Mouse (Mus musculus): ENCODE measurements around the gene Sema6d. TPM values are rescaled to one million over a fixed set of nuclear protein-coding genes. Genes with fewer than 3 reads are reported as not detected.

Gene Sema6d
- total and polyA plus RNA-seq, 3 experiments = 0.05 TPM; not detected in 2

DNA sequence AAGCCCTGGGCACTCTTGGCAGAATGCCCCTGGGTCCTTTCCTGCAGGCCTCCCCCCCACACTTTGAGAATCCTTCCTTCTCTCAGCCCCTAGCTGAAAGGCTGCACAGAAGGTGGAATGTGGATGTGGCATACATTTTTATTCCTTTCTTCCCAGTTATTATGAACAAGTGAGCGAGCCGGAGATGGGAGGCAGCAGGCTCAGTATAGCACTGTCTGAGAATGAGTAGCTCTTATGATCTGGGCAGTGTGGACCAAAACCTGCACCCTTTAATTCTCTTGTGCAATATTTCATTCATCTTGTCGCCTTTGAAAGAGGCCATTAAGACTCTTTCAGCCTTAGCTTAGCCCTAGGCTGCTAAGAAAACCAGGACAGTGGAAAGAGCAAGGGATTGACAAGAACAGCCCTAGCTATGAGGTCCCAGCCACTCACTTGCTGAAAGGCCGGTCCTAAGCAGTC lies 87.0 kb downstream of the Sema6d start:
- Histone ChIP-seq H3K4me3 (ENCODE audit: low read depth, low read length) (no peak overlapping the region), H3K9me3 (replicated peaks) (peaks cover 16% of the 10 kb centered on the region), H3K27me3 (ENCODE audit: insufficient read depth, low read length) (no peaks in the 10 kb centered on the region), H3K36me3 (replicated peaks) (no peaks in the 10 kb centered on the region), H3K4me1 (ENCODE audit: insufficient read depth, low read depth, low read length) (no peaks in the 10 kb centered on the region)
- DNase-seq (ENCODE audit: low spot score) (no peak), ATAC-seq (ENCODE audit: extremely low read depth, insufficient number of reproducible peaks, low FRiP score, poor library complexity, severe bottlenecking) (no peak)
- no peak for TF ChIP-seq GATA1 (IDR thresholded peaks at IDR 0.05; ENCODE audit: borderline replicate concordance, low read length)
- TF ChIP-seq TAL1 (conservative IDR thresholded peaks at IDR 0.05; ENCODE audit: low read depth, low read length) = no peak
- TF ChIP-seq POLR2AphosphoS5 (IDR thresholded peaks at IDR 0.05; ENCODE audit: insufficient replicate concordance, low read depth, low read length) = no peak
- no peak for TF ChIP-seq CTCF (IDR thresholded peaks at IDR 0.05; ENCODE audit: low read depth, low read length)
- no peak for TF ChIP-seq GATA2 (IDR thresholded peaks at IDR 0.05; ENCODE audit: borderline replicate concordance, low read depth, low read length)

DNA sequence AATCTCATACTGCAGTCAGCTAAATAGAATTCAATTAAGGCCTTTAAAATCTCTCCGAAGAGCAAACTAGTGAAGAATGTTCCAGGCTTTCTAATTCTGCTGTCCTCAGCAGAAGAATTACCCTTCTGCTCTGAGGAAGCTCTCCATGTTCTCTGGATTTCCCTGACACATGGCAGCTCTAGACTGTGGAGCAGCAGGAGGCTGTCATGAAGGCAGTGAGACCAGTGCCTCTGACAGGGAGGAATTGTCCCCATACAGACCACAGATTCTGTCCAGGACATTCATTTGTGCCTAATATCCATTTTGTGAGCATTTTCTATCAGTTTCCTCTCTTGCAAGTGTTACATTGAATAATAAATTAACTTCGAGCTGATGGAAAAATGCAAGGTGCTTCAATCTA lies 99.5 kb downstream of the Sema6d start:
- ATAC-seq (ENCODE audit: extremely low read depth, insufficient number of reproducible peaks, low FRiP score, poor library complexity, severe bottlenecking) = no peak
- no peaks in the 10 kb centered on the region for H3K4me1 ChIP-seq (ENCODE audit: insufficient read depth, low read depth, low read length)
- no peak overlapping the region for H3K4me3 ChIP-seq (ENCODE audit: low read depth, low read length)
- no peaks in the 10 kb centered on the region for H3K27me3 ChIP-seq (ENCODE audit: insufficient read depth, low read length)
- DNase-seq (ENCODE audit: low spot score) = no peak
- H3K36me3 ChIP-seq (replicated peaks) = no peaks in the 10 kb centered on the region
- TF ChIP-seq POLR2AphosphoS5 (IDR thresholded peaks at IDR 0.05; ENCODE audit: insufficient replicate concordance, low read depth, low read length) (no peak), CTCF (IDR thresholded peaks at IDR 0.05; ENCODE audit: low read depth, low read length) (no peak), TAL1 (conservative IDR thresholded peaks at IDR 0.05; ENCODE audit: low read depth, low read length) (no peak), GATA2 (IDR thresholded peaks at IDR 0.05; ENCODE audit: borderline replicate concordance, low read depth, low read length) (no peak), GATA1 (IDR thresholded peaks at IDR 0.05; ENCODE audit: borderline replicate concordance, low read length) (no peak)
- H3K9me3 ChIP-seq (replicated peaks) = peaks cover 11% of the 10 kb centered on the region

DNA sequence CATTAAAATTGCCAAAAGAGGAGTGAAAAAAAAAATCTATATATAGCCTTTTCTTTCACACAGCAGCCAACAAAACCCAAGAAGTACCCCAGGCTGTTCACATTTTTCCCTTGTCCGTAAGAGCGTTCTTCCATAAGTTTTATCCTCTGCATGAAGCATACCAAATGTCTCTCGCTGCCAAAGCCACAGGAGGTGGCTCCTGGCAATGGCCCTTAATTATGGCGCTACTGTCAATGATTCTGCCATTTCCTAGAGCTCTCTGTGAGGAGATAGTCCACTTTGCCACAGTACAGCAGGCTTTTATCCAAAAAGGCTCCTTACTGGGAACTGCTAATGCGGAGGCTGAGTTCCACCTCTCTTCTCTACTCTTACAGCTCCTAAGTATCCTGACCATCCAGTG lies 104.3 kb downstream of the Sema6d start:
- Histone ChIP-seq H3K4me1 (ENCODE audit: insufficient read depth, low read depth, low read length) (no peaks in the 10 kb centered on the region), H3K9me3 (replicated peaks) (peaks cover 8% of the 10 kb centered on the region), H3K4me3 (ENCODE audit: low read depth, low read length) (no peak overlapping the region), H3K27me3 (ENCODE audit: insufficient read depth, low read length) (no peaks in the 10 kb centered on the region), H3K36me3 (replicated peaks) (no peaks in the 10 kb centered on the region)
- TF ChIP-seq TAL1 (conservative IDR thresholded peaks at IDR 0.05; ENCODE audit: low read depth, low read length) = no peak
- TF ChIP-seq GATA1 (IDR thresholded peaks at IDR 0.05; ENCODE audit: borderline replicate concordance, low read length) = no peak
- TF ChIP-seq POLR2AphosphoS5 (IDR thresholded peaks at IDR 0.05; ENCODE audit: insufficient replicate concordance, low read depth, low read length) = no peak
- TF ChIP-seq CTCF (IDR thresholded peaks at IDR 0.05; ENCODE audit: low read depth, low read length) = no peak
- no peak for TF ChIP-seq GATA2 (IDR thresholded peaks at IDR 0.05; ENCODE audit: borderline replicate concordance, low read depth, low read length)
- DNase-seq (ENCODE audit: low spot score) = no peak
- no peak for ATAC-seq (ENCODE audit: extremely low read depth, insufficient number of reproducible peaks, low FRiP score, poor library complexity, severe bottlenecking)

DNA sequence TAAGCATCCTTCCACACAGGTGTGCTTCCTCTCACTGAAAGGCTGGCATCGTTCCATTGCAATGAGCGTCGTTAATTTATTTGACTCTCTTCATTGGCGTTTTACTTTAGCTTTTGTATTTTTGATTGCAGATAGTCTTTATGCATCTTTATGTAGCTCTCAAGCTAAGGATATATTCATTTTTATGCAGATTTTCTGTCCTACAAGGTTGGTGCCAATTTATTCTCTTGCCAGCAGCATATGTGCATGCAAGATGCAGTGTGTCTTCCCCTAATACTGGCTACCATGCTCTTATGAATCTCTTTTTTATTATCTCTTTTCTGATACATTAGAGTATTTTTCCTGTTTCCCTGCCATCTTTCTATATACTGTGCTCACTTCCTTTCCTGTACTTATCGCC lies 111.7 kb downstream of the Sema6d start:
- no peaks in the 10 kb centered on the region for H3K4me1 ChIP-seq (ENCODE audit: insufficient read depth, low read depth, low read length)
- no peaks in the 10 kb centered on the region for H3K36me3 ChIP-seq (replicated peaks)
- DNase-seq (ENCODE audit: low spot score) (no peak), ATAC-seq (ENCODE audit: extremely low read depth, insufficient number of reproducible peaks, low FRiP score, poor library complexity, severe bottlenecking) (no peak)
- H3K27me3 ChIP-seq (ENCODE audit: insufficient read depth, low read length) = no peaks in the 10 kb centered on the region
- H3K4me3 ChIP-seq (ENCODE audit: low read depth, low read length) = no peak overlapping the region
- no peak for TF ChIP-seq POLR2AphosphoS5 (IDR thresholded peaks at IDR 0.05; ENCODE audit: insufficient replicate concordance, low read depth, low read length)
- TF ChIP-seq TAL1 (conservative IDR thresholded peaks at IDR 0.05; ENCODE audit: low read depth, low read length) = no peak
- no peak for TF ChIP-seq GATA2 (IDR thresholded peaks at IDR 0.05; ENCODE audit: borderline replicate concordance, low read depth, low read length)
- TF ChIP-seq GATA1 (IDR thresholded peaks at IDR 0.05; ENCODE audit: borderline replicate concordance, low read length) = no peak
- no peak for TF ChIP-seq CTCF (IDR thresholded peaks at IDR 0.05; ENCODE audit: low read depth, low read length)
- H3K9me3 ChIP-seq (replicated peaks) = peaks cover 10% of the 10 kb centered on the region; the same call in 1 of the 2 replicates

DNA sequence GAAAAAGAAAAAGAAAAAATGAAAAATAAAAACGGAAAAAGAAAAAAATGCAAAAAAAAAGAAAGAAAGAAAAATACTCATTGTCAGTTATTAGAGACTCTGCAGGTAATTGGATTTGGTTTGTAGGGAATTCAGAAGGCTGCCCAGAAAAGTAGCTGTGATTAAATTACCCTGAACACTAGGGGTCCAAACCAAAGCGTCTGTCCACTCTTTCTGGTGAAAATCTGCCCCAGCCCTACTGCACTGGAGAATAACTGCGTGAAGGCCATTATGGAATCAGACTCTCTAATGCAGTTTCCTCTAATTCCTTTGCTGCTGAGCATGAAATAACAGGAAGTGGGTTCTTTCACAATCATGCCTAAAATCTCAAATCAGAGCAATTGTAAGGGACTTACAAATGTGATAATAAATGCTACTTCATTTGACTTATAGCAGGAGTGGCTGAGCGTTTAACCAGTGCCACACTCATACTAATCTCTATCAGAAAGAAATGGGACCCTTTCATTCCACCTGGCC lies 112.8 kb downstream of the Sema6d start:
- H3K9me3 ChIP-seq (replicated peaks) = peaks cover 10% of the 10 kb centered on the region; the same call in 1 of the 2 replicates
- no peaks in the 10 kb centered on the region for H3K36me3 ChIP-seq (replicated peaks)
- no peaks in the 10 kb centered on the region for H3K27me3 ChIP-seq (ENCODE audit: insufficient read depth, low read length)
- H3K4me1 ChIP-seq (ENCODE audit: insufficient read depth, low read depth, low read length) = no peaks in the 10 kb centered on the region
- ATAC-seq (ENCODE audit: extremely low read depth, insufficient number of reproducible peaks, low FRiP score, poor library complexity, severe bottlenecking) = no peak
- TF ChIP-seq GATA2 (IDR thresholded peaks at IDR 0.05; ENCODE audit: borderline replicate concordance, low read depth, low read length) (no peak), POLR2AphosphoS5 (IDR thresholded peaks at IDR 0.05; ENCODE audit: insufficient replicate concordance, low read depth, low read length) (no peak), CTCF (IDR thresholded peaks at IDR 0.05; ENCODE audit: low read depth, low read length) (no peak), GATA1 (IDR thresholded peaks at IDR 0.05; ENCODE audit: borderline replicate concordance, low read length) (no peak), TAL1 (conservative IDR thresholded peaks at IDR 0.05; ENCODE audit: low read depth, low read length) (no peak)
- no peak overlapping the region for H3K4me3 ChIP-seq (ENCODE audit: low read depth, low read length)
- DNase-seq (ENCODE audit: low spot score) = no peak

DNA sequence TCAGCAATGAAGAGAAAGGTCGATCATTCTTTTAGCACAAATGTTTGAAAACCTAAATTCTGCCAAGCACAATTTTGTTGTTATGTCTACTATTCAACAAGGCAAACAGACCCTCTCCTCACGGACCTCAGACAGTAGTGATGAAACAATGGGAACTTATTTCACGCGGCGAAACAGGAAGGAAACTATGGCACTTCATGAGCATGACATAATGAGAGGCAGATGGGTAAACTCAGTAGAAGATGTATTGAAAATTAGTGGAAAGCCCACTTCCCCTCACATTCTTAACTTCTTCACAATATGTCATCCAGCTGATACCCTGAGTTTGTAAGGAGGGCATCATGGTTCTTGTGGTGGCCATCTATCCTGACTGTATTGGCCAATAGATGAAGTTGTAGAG lies 116.0 kb downstream of the Sema6d start:
- no peaks in the 10 kb centered on the region for H3K4me1 ChIP-seq (ENCODE audit: insufficient read depth, low read depth, low read length)
- no peak for ATAC-seq (ENCODE audit: extremely low read depth, insufficient number of reproducible peaks, low FRiP score, poor library complexity, severe bottlenecking)
- H3K36me3 ChIP-seq (replicated peaks) = no peaks in the 10 kb centered on the region
- H3K4me3 ChIP-seq (ENCODE audit: low read depth, low read length) = no peak overlapping the region
- H3K27me3 ChIP-seq (ENCODE audit: insufficient read depth, low read length) = no peaks in the 10 kb centered on the region
- peaks cover 30% of the 10 kb centered on the region for H3K9me3 ChIP-seq (replicated peaks)
- DNase-seq (ENCODE audit: low spot score) = no peak
- TF ChIP-seq GATA2 (IDR thresholded peaks at IDR 0.05; ENCODE audit: borderline replicate concordance, low read depth, low read length) (no peak), GATA1 (IDR thresholded peaks at IDR 0.05; ENCODE audit: borderline replicate concordance, low read length) (no peak), POLR2AphosphoS5 (IDR thresholded peaks at IDR 0.05; ENCODE audit: insufficient replicate concordance, low read depth, low read length) (no peak), TAL1 (conservative IDR thresholded peaks at IDR 0.05; ENCODE audit: low read depth, low read length) (no peak), CTCF (IDR thresholded peaks at IDR 0.05; ENCODE audit: low read depth, low read length) (no peak)
